Mouse (Mus musculus): ENCODE data around the gene Cldn19. TPM values are rescaled to one million over a fixed set of nuclear protein-coding genes. Genes with fewer than 3 reads are reported as not detected.

Cldn19 gene
- polyA plus RNA-seq (2014; fragmentation: Illumina TruSeq; extraction: RNeasy Lipid Tissue Mini Kit (QIAGEN cat#74804); ENCODE audit: low read depth, low replicate concordance) = not detected

GRCm38 (mm10) chr4:119255351-119255750 is at the start of gene Cldn19:
Cldn19 (plus strand) TSS chr4:119255414.

GRCm38 (mm10) chr4:119218169-119218568 is 37.0 kb upstream of the Cldn19 start, which contains the start of gene Tmem269:
Tmem269 (minus strand) TSS chr4:119218217.

GRCm38 (mm10) chr4:119232410-119233255 is 22.6 kb upstream of the Cldn19 start, which contains the start of the genes AU022252 and P3h1:
AU022252 (minus strand) TSS chr4:119232712.
P3h1 (plus strand) TSS chr4:119232915.

GRCm38 (mm10) chr4:119294415-119295133 is 39.4 kb downstream of the Cldn19 start, which contains the start of gene Ybx1:
Ybx1 (minus strand) TSS chr4:119294604.

Other genes starting within 250 kb of the Cldn19 start
- 5.1 TPM for gene Slc2a1, start 146.7 kb upstream of the Cldn19 start, polyA plus RNA-seq (2014; fragmentation: Illumina TruSeq; extraction: RNeasy Lipid Tissue Mini Kit (QIAGEN cat#74804); ENCODE audit: low read depth, low replicate concordance)
- gene Zfp691, start 81.2 kb upstream of the Cldn19 start, polyA plus RNA-seq (2014; fragmentation: Illumina TruSeq; extraction: RNeasy Lipid Tissue Mini Kit (QIAGEN cat#74804); ENCODE audit: low read depth, low replicate concordance) = 0.87 TPM
- gene Ermap, start 65.4 kb upstream of the Cldn19 start, polyA plus RNA-seq (2014; fragmentation: Illumina TruSeq; extraction: RNeasy Lipid Tissue Mini Kit (QIAGEN cat#74804); ENCODE audit: low read depth, low replicate concordance) = 0.17 TPM
- gene Svbp, start 60.1 kb upstream of the Cldn19 start, polyA plus RNA-seq (2014; fragmentation: Illumina TruSeq; extraction: RNeasy Lipid Tissue Mini Kit (QIAGEN cat#74804); ENCODE audit: low read depth, low replicate concordance) = 10.2 TPM
- gene Tmem269, start 37.2 kb upstream of the Cldn19 start, polyA plus RNA-seq (2014; fragmentation: Illumina TruSeq; extraction: RNeasy Lipid Tissue Mini Kit (QIAGEN cat#74804); ENCODE audit: low read depth, low replicate concordance) = not detected
- 9.1 TPM for gene AU022252, start 22.7 kb upstream of the Cldn19 start, polyA plus RNA-seq (2014; fragmentation: Illumina TruSeq; extraction: RNeasy Lipid Tissue Mini Kit (QIAGEN cat#74804); ENCODE audit: low read depth, low replicate concordance)
- gene P3h1, start 22.5 kb upstream of the Cldn19 start, polyA plus RNA-seq (2014; fragmentation: Illumina TruSeq; extraction: RNeasy Lipid Tissue Mini Kit (QIAGEN cat#74804); ENCODE audit: low read depth, low replicate concordance) = 32.2 TPM
- 685 TPM for gene Ybx1, start 39.2 kb downstream of the Cldn19 start, polyA plus RNA-seq (2014; fragmentation: Illumina TruSeq; extraction: RNeasy Lipid Tissue Mini Kit (QIAGEN cat#74804); ENCODE audit: low read depth, low replicate concordance)
- gene Ppih, start 65.1 kb downstream of the Cldn19 start, polyA plus RNA-seq (2014; fragmentation: Illumina TruSeq; extraction: RNeasy Lipid Tissue Mini Kit (QIAGEN cat#74804); ENCODE audit: low read depth, low replicate concordance) = 27.2 TPM
- 28.7 TPM for gene Ccdc30, start 160.1 kb downstream of the Cldn19 start, polyA plus RNA-seq (2014; fragmentation: Illumina TruSeq; extraction: RNeasy Lipid Tissue Mini Kit (QIAGEN cat#74804); ENCODE audit: low read depth, low replicate concordance)
- gene Ppcs, start 167.0 kb downstream of the Cldn19 start, polyA plus RNA-seq (2014; fragmentation: Illumina TruSeq; extraction: RNeasy Lipid Tissue Mini Kit (QIAGEN cat#74804); ENCODE audit: low read depth, low replicate concordance) = 82.8 TPM
- gene Zmynd12, start 167.4 kb downstream of the Cldn19 start, polyA plus RNA-seq (2014; fragmentation: Illumina TruSeq; extraction: RNeasy Lipid Tissue Mini Kit (QIAGEN cat#74804); ENCODE audit: low read depth, low replicate concordance) = 5.2 TPM
- 0.41 TPM for gene Rimkla, start 237.2 kb downstream of the Cldn19 start, polyA plus RNA-seq (2014; fragmentation: Illumina TruSeq; extraction: RNeasy Lipid Tissue Mini Kit (QIAGEN cat#74804); ENCODE audit: low read depth, low replicate concordance)